Mouse (Mus musculus) neutrophil, adult 65 days (primary cell): ENCODE data around the gene Gm5129. TPM values are rescaled to one million over a fixed set of nuclear protein-coding genes. Genes with fewer than 3 reads are reported as not detected.

Experiments
- total RNA-seq: library from RNA; stranded (reverse); gene quantifications from 2 replicates; pipeline ENCODE4 v1.2.4, GENCODE M21; 2023

Gm5129 gene
- 4.9 TPM in 1 of 2 replicates, not detected in the other for total RNA-seq

DNA sequence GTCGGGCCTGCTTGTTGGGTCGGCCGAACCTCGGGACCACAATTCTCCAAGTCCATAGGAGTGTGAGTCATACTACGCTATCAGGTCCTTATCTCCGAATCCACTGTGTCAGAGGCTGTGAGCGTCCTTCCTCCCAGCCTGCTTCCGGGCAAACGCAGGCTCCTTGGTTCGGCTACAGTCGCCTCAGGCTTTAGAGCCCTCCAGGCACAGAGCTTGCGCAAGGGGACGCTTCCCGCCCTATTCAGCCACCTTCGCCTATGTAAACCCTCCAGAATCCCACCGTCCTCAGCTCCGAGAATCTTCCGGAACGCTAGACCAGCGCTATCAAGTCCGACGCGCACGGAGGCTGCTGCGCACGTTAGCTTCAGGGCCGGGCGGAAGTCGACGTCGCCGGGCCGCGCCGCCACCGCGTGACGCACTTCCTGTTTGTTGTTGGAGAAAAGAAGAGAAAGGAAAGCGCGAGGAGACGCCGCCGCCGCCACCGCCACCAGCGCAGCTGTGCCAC is at the start of gene Gm5129, which contains the start of gene Dnajb6:
Gm5129 (minus strand) TSS at position 380 of the 505 bp plus-strand sequence.
Dnajb6 (plus strand) TSS at position 132 of the 505 bp plus-strand sequence.

Other genes starting within 250 kb of the Gm5129 start
- gene Ube3c, start 166.7 kb downstream of the Gm5129 start, total RNA-seq: 13.3 and 17.6 TPM in 2 replicates
- gene Dnajb6, start 248 bp downstream of the Gm5129 start, total RNA-seq: 189 and 258 TPM in 2 replicates